Mouse (Mus musculus): ENCODE results near the gene Hoxb7. TPM values are rescaled to one million over a fixed set of nuclear protein-coding genes. Genes with fewer than 3 reads are reported as not detected.

Hoxb7 gene
- total RNA-seq, 2 experiments from 2014 or later = not detected

GRCm38 (mm10) chr11:96327122-96327521, 40.7 kb downstream of the Hoxb7 start:
- DNase-seq = no peak
- intact Hi-C loops (cut with DNase I) = no loop called here

GRCm38 (mm10) chr11:96327750-96328149, 41.3 kb downstream of the Hoxb7 start:
- intact Hi-C loops (cut with DNase I) = no loop called here
- DNase-seq = no peak

- DNase-seq = no peak
- intact Hi-C loops (cut with DNase I) = no loop called here
Observed at GRCm38 (mm10) chr11:96328605-96329004, 42.2 kb downstream of the Hoxb7 start.

GRCm38 (mm10) chr11:96332105-96332504, 45.7 kb downstream of the Hoxb7 start:
- intact Hi-C loops (cut with DNase I) = no loop called here
- DNase-seq = no peak

GRCm38 (mm10) chr11:96332618-96333032, 46.2 kb downstream of the Hoxb7 start:
- intact Hi-C loops (cut with DNase I) = no loop called here
- no peak for DNase-seq

- no peak for DNase-seq
- intact Hi-C loops (cut with DNase I) = no loop called here
Observed at GRCm38 (mm10) chr11:96333241-96334001, 47.0 kb downstream of the Hoxb7 start.

- intact Hi-C loops (cut with DNase I) = no loop called here
- DNase-seq = no peak
Observed at GRCm38 (mm10) chr11:96334002-96334364, 47.6 kb downstream of the Hoxb7 start.

GRCm38 (mm10) chr11:96334998-96335397, 48.6 kb downstream of the Hoxb7 start:
- no peak for DNase-seq
- intact Hi-C loops (cut with DNase I) = no loop called here

GRCm38 (mm10) chr11:96336597-96336996, 50.2 kb downstream of the Hoxb7 start:
- intact Hi-C loops (cut with DNase I) = no loop called here
- DNase-seq = no peak

GRCm38 (mm10) chr11:96337026-96337425, 50.6 kb downstream of the Hoxb7 start:
- DNase-seq = no peak
- intact Hi-C loops (cut with DNase I) = no loop called here

GRCm38 (mm10) chr11:96338957-96339855, 52.8 kb downstream of the Hoxb7 start:
- DNase-seq = no peak
- intact Hi-C loops (cut with DNase I) = no loop called here

Small RNA genes within 50 kb of the gene (microRNA-seq; reads per million reads assigned to microRNA genes)
- gene Mir10a (1,905 to 2,262 reads per million in 2 experiments), gene Mir196a-1 (0 reads per million in 2 experiments)

Other genes with a start within 250 kb of the Hoxb7 start
- 10 to 100 TPM; 41.6 to 46.4 TPM for gene Ube2z, start 221.2 kb upstream of the Hoxb7 start, total RNA-seq (2021)
- gene Atp5g1, start 211.0 kb upstream of the Hoxb7 start, total RNA-seq (2021) = 1,000 to 10,000 TPM; 2,962 to 2,967 TPM
- gene Calcoco2, start 174.7 kb upstream of the Hoxb7 start, total RNA-seq (2021) = not detected
- gene Ttll6, start 152.8 kb upstream of the Hoxb7 start, total RNA-seq (2021) = not detected
- not detected for gene Hoxb13, start 92.3 kb upstream of the Hoxb7 start, total RNA-seq (2021)
- not detected for gene Hoxb9, start 15.2 kb upstream of the Hoxb7 start, total RNA-seq (2021)
- not detected for gene Hoxb8, start 4.7 kb upstream of the Hoxb7 start, total RNA-seq (2021)
- not detected for gene Hoxb6, start 5.9 kb downstream of the Hoxb7 start, total RNA-seq (2021)
- under 1 TPM; 0.45 to 0.62 TPM for gene Hoxb5, start 16.7 kb downstream of the Hoxb7 start, total RNA-seq (2021)
- 1 to 10 TPM; 1.1 TPM for gene Hoxb4, start 31.6 kb downstream of the Hoxb7 start, total RNA-seq (2021)
- 1 to 10 TPM; 1.1 TPM for gene Hoxb3, start 36.7 kb downstream of the Hoxb7 start, total RNA-seq (2021)
- 1 to 10 TPM; 1.6 to 1.7 TPM for gene Hoxb2, start 63.9 kb downstream of the Hoxb7 start, total RNA-seq (2021)
- gene Hoxb1, start 79.1 kb downstream of the Hoxb7 start, total RNA-seq (2021) = not detected
- under 1 TPM; 0.47 to 0.91 TPM for gene Skap1, start 178.0 kb downstream of the Hoxb7 start, total RNA-seq (2021)

All from heart, postnatal 10 days (tissue).